Mouse (Mus musculus) forebrain, embryonic 10.5 days (tissue): Measurements from ENCODE around the gene Clcn5. TPM values are rescaled to one million over a fixed set of nuclear protein-coding genes. Genes with fewer than 3 reads are reported as not detected.

Experiments used
- DNase-seq: peaks from one replicate; pipeline ENCODE4 v3.0.0-alpha.2; 2017; ENCODE audit warnings: low spot score; ENCODE audit errors: extremely low spot score
- H3K27ac ChIP-seq: fragments of 300-500 bp; sonication (generic); 2 replicates; pipeline ENCODE4 v1.5.1; 2016; ENCODE audit warnings: mild to moderate bottlenecking
- H3K27me3 ChIP-seq: fragments of 300-500 bp; sonication (generic); 2 replicates; pipeline ENCODE4 v1.6.1; 2016; ENCODE audit warnings: mild to moderate bottlenecking; ENCODE audit not compliant: poor library complexity, severe bottlenecking
- H3K36me3 ChIP-seq: fragments of 300-500 bp; sonication (generic); replicated peaks from 2 replicates; pipeline ENCODE4 v1.6.1; 2016; ENCODE audit warnings: mild to moderate bottlenecking, moderate library complexity
- H3K4me1 ChIP-seq: fragments of 300-500 bp; sonication (generic); 2 replicates; pipeline ENCODE4 v1.6.1; 2016
- H3K4me3 ChIP-seq: fragments of 300-500 bp; sonication (generic); 2 replicates; pipeline ENCODE4 v1.5.1; 2016; ENCODE audit warnings: mild to moderate bottlenecking, moderate library complexity
- H3K9me3 ChIP-seq: fragments of 300-500 bp; sonication (generic); 2 replicates; pipeline ENCODE4 v1.6.1; 2016; ENCODE audit warnings: mild to moderate bottlenecking, moderate library complexity
- WGBS: fragments of 180-500 bp; shearing (Covaris S2); methylation state at CpG from one replicate; pipeline ENCODE4 v1.1.7; 2016; 5-methylcytosine and 5-hydroxymethylcytosine counted together
- microRNA counts: library from miRNA; unstranded; fragments of <30 nt; microRNA quantifications from one replicate; lab custom pipeline; 2017
- microRNA-seq: library from miRNA; unstranded; fragments of <30 nt; microRNA quantifications from one replicate; pipeline ENCODE4, GENCODE M21; 2017
- polyA plus RNA-seq: library from polyadenylated mRNA; unstranded; fragments of >200 nt; fragmentation: Nextera tagmentation; extraction: Ambion mirVana; gene quantifications from 2 replicates; pipeline ENCODE4 v1.2.1, GENCODE M21; 2016

Gene Clcn5
- polyA plus RNA-seq, 1 experiment from 2014 or later, result 15.9 TPM

- no peak for DNase-seq
- Histone ChIP-seq H3K27ac (no peak overlapping the region), H3K4me3 (no peak overlapping the region), H3K27me3 (no peaks in the 10 kb centered on the region), H3K9me3 (no peaks in the 10 kb centered on the region), H3K4me1 (no peaks in the 10 kb centered on the region), H3K36me3 (peaks cover 37% of the 10 kb centered on the region)
- 83% methylated on average over 5 of the region's 5 CpGs for WGBS
Measured at GRCm38 (mm10) chrX:7170156-7170555, 149.0 kb downstream of the Clcn5 start.

DNA sequence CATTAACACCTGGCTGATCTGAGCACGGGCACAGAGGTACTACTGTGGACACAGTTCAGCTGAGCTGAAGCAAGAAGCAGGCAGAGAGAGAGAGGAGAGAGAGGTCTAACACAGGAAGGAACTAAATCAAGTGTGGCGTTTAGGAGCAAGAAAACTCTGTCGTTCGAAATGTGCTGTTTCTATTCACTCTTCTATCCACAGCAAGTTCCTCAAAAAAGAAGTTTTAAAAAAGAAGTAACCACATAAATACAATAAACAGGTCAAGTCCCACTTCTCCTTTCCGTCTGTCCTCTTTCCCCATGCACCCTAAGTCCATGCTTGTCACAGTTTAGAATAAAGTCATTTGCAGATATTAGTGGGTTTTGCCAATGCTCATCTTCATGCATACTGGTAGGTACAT, 150.4 kb downstream of the Clcn5 start:
- no peak for DNase-seq
- Histone ChIP-seq H3K4me1 (no peaks in the 10 kb centered on the region), H3K4me3 (no peak overlapping the region), H3K27ac (no peak overlapping the region), H3K9me3 (no peaks in the 10 kb centered on the region), H3K36me3 (peaks cover 41% of the 10 kb centered on the region), H3K27me3 (no peaks in the 10 kb centered on the region)
- 89% methylated on average over 5 of the region's 5 CpGs for WGBS

GRCm38 (mm10) chrX:7157976-7158375, 161.2 kb downstream of the Clcn5 start:
- H3K27me3 ChIP-seq, result no peaks in the 10 kb centered on the region
- H3K36me3 ChIP-seq, result peaks cover 48% of the 10 kb centered on the region
- no peaks in the 10 kb centered on the region for H3K9me3 ChIP-seq
- H3K4me1 ChIP-seq, result peaks cover 3% of the 10 kb centered on the region; the same call in 1 of the 2 replicates
- H3K27ac ChIP-seq, result no peak overlapping the region
- no peak overlapping the region for H3K4me3 ChIP-seq
- 85% methylated on average over 3 of the region's 3 CpGs for WGBS
- no peak for DNase-seq

DNA sequence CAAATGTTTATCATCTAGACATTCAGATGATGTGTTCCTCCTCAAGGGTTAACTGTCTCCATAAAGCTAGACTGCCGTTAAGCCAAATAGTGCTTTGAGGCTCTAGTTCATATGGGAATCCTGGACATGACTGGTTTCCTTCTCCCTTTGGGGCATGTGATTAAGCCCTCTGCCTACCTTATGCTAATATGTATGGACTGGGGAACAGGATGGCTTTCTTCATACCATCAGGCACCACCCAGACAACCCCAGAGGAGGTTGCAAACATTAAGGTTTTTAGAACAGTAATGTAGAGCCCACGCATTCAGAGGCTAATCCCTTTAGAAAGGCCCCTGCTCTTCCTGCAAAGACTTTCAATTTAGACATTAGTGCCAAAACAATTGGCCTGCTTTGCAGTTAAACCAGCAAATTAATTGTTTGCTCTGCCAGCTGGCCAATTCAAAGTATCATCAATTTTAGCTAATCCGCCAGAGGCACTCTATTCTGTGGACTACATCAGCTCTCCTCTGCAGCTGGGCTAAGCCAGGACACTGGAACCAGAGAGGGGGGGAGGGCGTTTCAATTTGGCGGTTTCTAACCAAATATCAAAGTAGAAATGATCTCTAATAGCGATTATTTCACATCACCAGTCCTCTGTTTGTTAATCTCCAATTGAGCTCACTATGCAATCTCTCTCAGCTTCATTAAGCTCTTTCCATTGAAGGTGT, 163.0 kb downstream of the Clcn5 start:
- peaks cover 36% of the 10 kb centered on the region for H3K36me3 ChIP-seq
- no peaks in the 10 kb centered on the region; the same call in 1 of the 2 replicates for H3K9me3 ChIP-seq
- no peaks in the 10 kb centered on the region for H3K27me3 ChIP-seq
- DNase-seq, result no peak
- no peak overlapping the region for H3K27ac ChIP-seq
- 56% methylated on average over 6 of the region's 6 CpGs for WGBS
- H3K4me3 ChIP-seq, result no peak overlapping the region
- peaks cover 3% of the 10 kb centered on the region; the same call in 1 of the 2 replicates for H3K4me1 ChIP-seq

DNA sequence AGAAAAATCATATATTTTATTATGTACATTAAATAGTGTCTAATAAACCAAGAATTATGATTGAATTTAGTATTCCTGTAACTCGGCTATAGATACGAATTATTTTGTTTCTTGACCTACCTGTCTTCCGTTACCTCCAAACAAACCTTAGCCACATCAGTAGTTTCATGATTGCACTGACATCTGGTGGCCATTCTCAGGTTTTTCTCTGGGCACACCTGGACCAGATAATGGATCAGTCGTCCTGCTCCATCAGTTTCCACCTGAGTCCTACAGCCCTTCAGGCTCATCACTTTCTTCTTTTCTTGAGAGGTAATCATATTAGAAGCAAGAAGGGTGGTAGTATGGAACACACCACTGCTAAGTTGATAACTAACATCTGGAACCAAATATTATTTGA, 169.0 kb downstream of the Clcn5 start:
- no peak for DNase-seq
- no peak overlapping the region for H3K27ac ChIP-seq
- no peaks in the 10 kb centered on the region; the same call in 1 of the 2 replicates for H3K9me3 ChIP-seq
- no peak overlapping the region for H3K4me3 ChIP-seq
- H3K36me3 ChIP-seq, result no peaks in the 10 kb centered on the region
- 82% methylated on average over 4 of the region's 4 CpGs for WGBS
- no peaks in the 10 kb centered on the region for H3K4me1 ChIP-seq
- H3K27me3 ChIP-seq, result no peaks in the 10 kb centered on the region

GRCm38 (mm10) chrX:7146156-7146555, 173.0 kb downstream of the Clcn5 start:
- no peak overlapping the region for H3K4me3 ChIP-seq
- no peaks in the 10 kb centered on the region for H3K36me3 ChIP-seq
- H3K27me3 ChIP-seq, result no peaks in the 10 kb centered on the region
- H3K4me1 ChIP-seq, result no peaks in the 10 kb centered on the region
- no peak for DNase-seq
- no peaks in the 10 kb centered on the region for H3K9me3 ChIP-seq
- no peak overlapping the region for H3K27ac ChIP-seq
- WGBS, result 70% methylated on average over 7 of the region's 7 CpGs

- no peak overlapping the region for H3K4me3 ChIP-seq
- no peaks in the 10 kb centered on the region for H3K36me3 ChIP-seq
- 79% methylated on average over 4 of the region's 4 CpGs for WGBS
- no peak overlapping the region for H3K27ac ChIP-seq
- H3K27me3 ChIP-seq, result no peaks in the 10 kb centered on the region
- no peaks in the 10 kb centered on the region for H3K4me1 ChIP-seq
- H3K9me3 ChIP-seq, result no peaks in the 10 kb centered on the region
- DNase-seq, result no peak
Measured at GRCm38 (mm10) chrX:7121618-7122280, 197.4 kb downstream of the Clcn5 start.

DNA sequence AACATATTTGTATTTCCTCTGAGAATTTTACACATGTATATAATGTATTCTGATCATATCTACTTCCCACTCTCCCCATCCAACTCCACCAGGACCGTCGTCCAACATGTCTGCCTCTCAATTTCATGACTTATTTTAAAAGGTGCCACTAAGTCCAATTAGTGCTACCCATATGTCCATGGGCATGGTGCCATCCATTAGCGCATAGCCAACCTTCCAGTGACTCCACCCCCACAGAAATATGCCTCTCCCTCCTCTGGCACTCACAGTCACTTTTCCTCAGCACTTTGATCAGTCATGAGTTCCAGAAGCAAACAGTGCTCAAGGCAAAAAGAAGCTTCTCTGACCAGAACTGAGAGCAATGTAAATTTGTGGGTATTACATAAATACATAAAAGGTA, 204.3 kb downstream of the Clcn5 start:
- WGBS, result 88% methylated on average over 3 of the region's 3 CpGs

More for the DNA sequence above, 204.3 kb downstream of the Clcn5 start:
- no peak overlapping the region for H3K4me3 ChIP-seq
- H3K9me3 ChIP-seq, result no peaks in the 10 kb centered on the region
- H3K36me3 ChIP-seq, result no peaks in the 10 kb centered on the region
- DNase-seq, result no peak
- H3K27me3 ChIP-seq, result no peaks in the 10 kb centered on the region
- no peaks in the 10 kb centered on the region for H3K4me1 ChIP-seq
- no peak overlapping the region for H3K27ac ChIP-seq

MicroRNA genes within 50 kb of the gene (microRNA counts, 519-probe panel; counts per million panel counts)
- microRNA mmu-miR-188-3p (lab: Ali Mortazavi, UCI) (341 counts per million, percentile 65 among the panel's probes with 10 or more counts), microRNA mmu-miR-188-5p (lab: Ali Mortazavi, UCI) (341 counts per million, percentile 65 among the panel's probes with 10 or more counts), microRNA mmu-miR-362-3p (lab: Ali Mortazavi, UCI) (4,076 counts per million, percentile 77 among the panel's probes with 10 or more counts), microRNA mmu-miR-362-5p (lab: Ali Mortazavi, UCI) (996 counts per million, percentile 65 among the panel's probes with 10 or more counts), microRNA mmu-miR-500 (lab: Ali Mortazavi, UCI) (341 counts per million, percentile 65 among the panel's probes with 10 or more counts), microRNA mmu-miR-501-3p (lab: Ali Mortazavi, UCI) (341 counts per million, percentile 65 among the panel's probes with 10 or more counts), microRNA mmu-miR-501-5p (lab: Ali Mortazavi, UCI) (341 counts per million, percentile 65 among the panel's probes with 10 or more counts), microRNA mmu-miR-532-3p (lab: Ali Mortazavi, UCI) (341 counts per million, percentile 65 among the panel's probes with 10 or more counts), microRNA mmu-miR-532-5p (lab: Ali Mortazavi, UCI) (5,150 counts per million, percentile 85 among the panel's probes with 10 or more counts)

Small RNA genes within 50 kb of the gene (microRNA-seq; reads per million reads assigned to microRNA genes)
- gene Mir188 (1,766 reads per million, percentile 80 among the genes with 10 or more reads in this experiment), gene Mir362 (206 reads per million, percentile 55 among the genes with 10 or more reads in this experiment), gene Mir500 (130 reads per million, percentile 51 among the genes with 10 or more reads in this experiment), gene Mir501 (637 reads per million, percentile 70 among the genes with 10 or more reads in this experiment), gene Mir532 (2,184 reads per million, percentile 82 among the genes with 10 or more reads in this experiment)

Other genes starting within 250 kb of the Clcn5 start
- 0.58 and 0.88 TPM in 2 replicates for gene Usp27x, start 56.5 kb upstream of the Clcn5 start, polyA plus RNA-seq